Mouse (Mus musculus): Measurements from ENCODE around the gene Srrd. TPM values are rescaled to one million over a fixed set of nuclear protein-coding genes. Genes with fewer than 3 reads are reported as not detected.

Srrd gene
- polyA plus RNA-seq, 1 experiment from 2014 or later, result 24.5 TPM

DNA sequence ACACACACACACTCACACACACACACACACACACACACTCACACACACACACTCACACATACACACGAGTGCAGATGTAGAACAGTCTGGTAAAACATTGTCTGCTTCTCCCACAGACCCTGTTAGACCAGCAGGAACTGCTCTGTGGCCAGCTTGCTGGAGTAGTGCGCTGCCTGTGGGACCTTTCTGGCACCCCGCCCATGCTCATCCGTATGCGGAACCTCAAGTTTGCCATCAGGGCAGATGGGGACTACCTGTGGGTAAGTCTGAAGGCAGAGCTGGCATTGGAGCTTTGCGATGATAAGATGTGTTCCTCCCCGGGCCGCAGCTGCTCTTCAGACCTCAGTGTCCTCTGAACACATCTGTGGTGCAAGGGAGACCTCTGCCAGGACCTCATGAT is 6.3 kb upstream of the Srrd start:
- no peak for ATAC-seq (replicated peaks; ENCODE audit: insufficient number of reproducible peaks, low FRiP score, low TSS enrichment)
- no peak overlapping the region for H3K4me2 ChIP-seq
- H3K9me3 ChIP-seq (replicated peaks; ENCODE audit: control insufficient read depth, low read length), result no peaks in the 10 kb centered on the region
- H3K36me3 ChIP-seq (ENCODE audit: control insufficient read depth, insufficient read depth, low read length), result peaks cover 9% of the 10 kb centered on the region; the same call in 1 of the 2 replicates
- no peak overlapping the region for H3K27ac ChIP-seq (ENCODE audit: low read depth, low read length)
- 90% methylated on average over 8 of the region's 8 CpGs for WGBS (ENCODE audit: insufficient replicate concordance)
- no peaks in the 10 kb centered on the region for H3K4me1 ChIP-seq (ENCODE audit: control insufficient read depth, insufficient read depth, low read length)
- no peak overlapping the region for H3K9ac ChIP-seq (ENCODE audit: low read depth, low read length)
- no peak overlapping the region for H3K4me3 ChIP-seq (ENCODE audit: low read depth, low read length)
- H3K27me3 ChIP-seq (ENCODE audit: control insufficient read depth, insufficient read depth, low read length), result no peaks in the 10 kb centered on the region; the same call in 1 of the 2 replicates

DNA sequence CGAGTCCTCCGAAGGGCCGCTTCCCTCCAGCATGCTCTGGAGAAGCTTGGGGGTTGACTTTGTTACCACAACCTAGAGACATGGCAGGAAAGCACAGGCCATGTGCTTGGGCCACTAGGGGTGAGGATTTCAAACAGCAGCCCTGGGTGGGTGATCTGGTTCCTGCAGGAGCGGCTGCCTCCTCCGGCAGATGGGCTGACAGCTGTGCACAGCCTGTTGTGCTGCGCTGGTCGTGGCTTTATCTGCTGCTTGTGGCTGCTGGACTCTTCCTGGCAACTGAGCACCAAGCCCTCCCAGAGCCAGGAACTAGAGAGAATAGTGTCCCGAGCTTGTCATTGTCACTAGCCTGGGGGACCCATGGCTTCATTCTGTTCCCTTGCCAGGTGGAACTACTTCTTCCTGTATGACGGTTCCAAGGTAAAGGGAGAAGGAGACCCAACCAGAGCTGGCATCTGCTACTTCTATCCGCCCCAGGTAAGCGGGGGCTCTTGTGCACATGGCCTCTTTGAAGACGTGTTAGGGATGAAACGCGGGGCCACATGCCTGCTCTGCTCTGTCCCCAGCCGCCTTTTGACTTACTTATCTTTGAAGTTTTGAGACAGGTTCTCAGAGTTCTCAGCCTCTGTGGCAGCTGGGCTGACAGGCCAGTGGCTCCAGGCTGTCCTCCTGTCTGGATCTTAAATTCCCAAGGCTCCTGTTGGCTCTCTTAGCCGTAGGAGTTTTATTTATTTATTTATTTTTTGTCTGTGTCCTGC is 3.5 kb upstream of the Srrd start:
- 78% methylated on average over 16 of the region's 16 CpGs for WGBS (ENCODE audit: insufficient replicate concordance)
- no peak for ATAC-seq (replicated peaks; ENCODE audit: insufficient number of reproducible peaks, low FRiP score, low TSS enrichment)
- H3K9ac ChIP-seq (ENCODE audit: low read depth, low read length), result no peak overlapping the region

DNA sequence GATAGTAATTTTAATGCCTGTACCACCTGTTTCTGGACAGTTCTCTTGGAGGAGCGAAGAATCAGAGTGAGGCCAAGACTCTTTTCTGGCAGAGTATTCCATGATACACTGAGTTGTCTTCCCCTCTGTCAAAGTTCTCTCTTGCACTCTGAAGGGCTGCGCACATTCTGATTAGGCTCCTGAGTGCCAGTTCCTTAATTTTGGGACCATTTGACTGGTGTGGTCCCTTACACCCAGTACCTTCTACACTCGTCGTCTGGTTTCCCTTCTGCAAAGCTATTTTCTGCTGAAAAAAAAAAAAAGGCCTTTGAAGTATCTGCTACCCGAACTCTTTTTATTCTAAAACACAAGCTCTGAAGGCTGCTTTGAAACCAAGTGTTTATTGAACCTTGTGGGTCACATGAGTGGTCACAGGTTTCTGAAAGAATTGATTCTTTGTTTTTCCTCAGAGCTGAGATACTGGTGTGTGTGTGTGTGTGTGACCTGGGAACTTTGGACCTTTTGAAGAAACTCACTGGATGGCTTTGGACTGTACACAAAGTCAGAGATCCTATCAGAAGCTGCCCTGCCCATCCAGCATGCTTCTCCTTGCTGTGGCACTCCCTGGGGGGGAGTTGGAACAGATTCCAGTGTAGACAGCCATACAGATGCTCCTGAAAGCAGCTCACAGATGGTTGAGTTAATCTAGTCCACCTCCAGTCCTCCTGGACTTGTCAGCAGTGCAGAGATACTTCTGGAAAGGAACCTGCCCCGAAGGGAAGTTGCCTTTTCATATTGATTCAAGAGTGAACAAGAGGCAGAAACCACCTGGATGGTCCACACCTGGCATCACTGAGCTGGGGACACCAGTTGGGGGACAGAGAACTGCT is 1.5 kb upstream of the Srrd start:
- ATAC-seq (replicated peaks; ENCODE audit: insufficient number of reproducible peaks, low FRiP score, low TSS enrichment), result no peak
- Histone ChIP-seq H3K9ac (ENCODE audit: low read depth, low read length) (no peak overlapping the region), H3K27me3 (ENCODE audit: control insufficient read depth, insufficient read depth, low read length) (no peaks in the 10 kb centered on the region), H3K4me2 (no peak overlapping the region), H3K36me3 (ENCODE audit: control insufficient read depth, insufficient read depth, low read length) (peaks cover under 1% of the 10 kb centered on the region; the same call in 1 of the 2 replicates), H3K4me3 (ENCODE audit: low read depth, low read length) (no peak overlapping the region), H3K9me3 (replicated peaks; ENCODE audit: control insufficient read depth, low read length) (no peaks in the 10 kb centered on the region), H3K27ac (ENCODE audit: low read depth, low read length) (no peak overlapping the region), H3K4me1 (ENCODE audit: control insufficient read depth, insufficient read depth, low read length) (peaks cover 5% of the 10 kb centered on the region)
- 77% methylated on average over 6 of the region's 6 CpGs for WGBS (ENCODE audit: insufficient replicate concordance)

More for the DNA sequence above, 3.5 kb upstream of the Srrd start:
- no peaks in the 10 kb centered on the region for H3K9me3 ChIP-seq (replicated peaks; ENCODE audit: control insufficient read depth, low read length)
- no peaks in the 10 kb centered on the region for H3K27me3 ChIP-seq (ENCODE audit: control insufficient read depth, insufficient read depth, low read length)
- peaks cover 5% of the 10 kb centered on the region for H3K4me1 ChIP-seq (ENCODE audit: control insufficient read depth, insufficient read depth, low read length)
- H3K36me3 ChIP-seq (ENCODE audit: control insufficient read depth, insufficient read depth, low read length), result peaks cover 6% of the 10 kb centered on the region; the same call in 1 of the 2 replicates
- H3K27ac ChIP-seq (ENCODE audit: low read depth, low read length), result no peak overlapping the region
- H3K4me3 ChIP-seq (ENCODE audit: low read depth, low read length), result no peak overlapping the region
- H3K4me2 ChIP-seq, result no peak overlapping the region

DNA sequence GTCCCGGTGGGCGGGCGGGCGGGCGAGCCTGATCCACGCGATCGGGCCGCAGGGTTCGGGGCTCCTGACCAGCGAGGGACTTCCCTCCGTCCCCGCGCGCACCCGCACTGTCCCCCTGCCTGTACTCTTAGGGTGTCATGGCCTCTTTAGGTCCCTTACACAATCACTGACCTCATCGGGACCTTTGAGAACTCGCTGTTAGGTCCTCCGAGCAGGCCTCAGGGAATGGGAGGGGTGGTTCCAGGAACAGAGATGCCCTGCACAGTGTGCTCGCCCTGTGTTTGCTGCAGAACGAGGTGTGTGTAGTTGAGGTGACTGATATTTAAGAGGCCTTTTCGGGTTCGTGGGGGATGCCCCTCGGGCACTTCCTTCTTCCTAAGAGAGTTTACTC is 360 bp upstream of the Srrd start:
- WGBS (ENCODE audit: insufficient replicate concordance), result under 1% methylated on average over 24 of the region's 24 CpGs
- H3K4me3 ChIP-seq (ENCODE audit: low read depth, low read length), result peak overlapping the region; percentile 95
- no peak overlapping the region for H3K27ac ChIP-seq (ENCODE audit: low read depth, low read length)
- peak overlapping the region; percentile 87 for H3K4me2 ChIP-seq
- ATAC-seq (replicated peaks; ENCODE audit: insufficient number of reproducible peaks, low FRiP score, low TSS enrichment), result peak; percentile 72
- no peaks in the 10 kb centered on the region for H3K27me3 ChIP-seq (ENCODE audit: control insufficient read depth, insufficient read depth, low read length)
- peaks cover 4% of the 10 kb centered on the region for H3K36me3 ChIP-seq (ENCODE audit: control insufficient read depth, insufficient read depth, low read length)
- no peaks in the 10 kb centered on the region for H3K9me3 ChIP-seq (replicated peaks; ENCODE audit: control insufficient read depth, low read length)
- peak overlapping the region; percentile 88 for H3K9ac ChIP-seq (ENCODE audit: low read depth, low read length)
- peaks cover 5% of the 10 kb centered on the region for H3K4me1 ChIP-seq (ENCODE audit: control insufficient read depth, insufficient read depth, low read length)

DNA sequence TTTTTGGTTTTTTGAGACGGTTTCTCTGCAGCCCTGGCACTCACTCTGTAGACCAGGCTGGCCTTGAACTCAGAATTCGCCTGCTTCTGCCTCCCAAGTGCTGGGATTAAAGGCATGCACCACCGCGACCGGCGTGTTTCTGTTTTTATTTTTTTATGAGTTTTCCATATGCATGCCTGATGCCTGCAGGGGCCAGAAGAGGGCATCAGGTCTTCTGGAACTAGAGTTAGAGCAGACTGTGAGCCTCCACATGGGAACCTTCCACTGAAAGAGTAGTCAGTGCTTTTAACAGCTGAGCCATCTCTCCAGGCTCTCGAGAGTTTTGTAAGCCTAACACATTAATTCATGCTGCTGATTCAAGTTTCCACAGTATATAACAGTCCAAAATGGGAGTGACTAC is 3.6 kb downstream of the Srrd start:
- Histone ChIP-seq H3K27me3 (ENCODE audit: control insufficient read depth, insufficient read depth, low read length) (no peaks in the 10 kb centered on the region), H3K9ac (ENCODE audit: low read depth, low read length) (no peak overlapping the region), H3K4me2 (no peak overlapping the region), H3K4me3 (ENCODE audit: low read depth, low read length) (no peak overlapping the region), H3K9me3 (replicated peaks; ENCODE audit: control insufficient read depth, low read length) (no peaks in the 10 kb centered on the region), H3K36me3 (ENCODE audit: control insufficient read depth, insufficient read depth, low read length) (peaks cover 25% of the 10 kb centered on the region), H3K27ac (ENCODE audit: low read depth, low read length) (no peak overlapping the region), H3K4me1 (ENCODE audit: control insufficient read depth, insufficient read depth, low read length) (peaks cover 5% of the 10 kb centered on the region)
- no peak for ATAC-seq (replicated peaks; ENCODE audit: insufficient number of reproducible peaks, low FRiP score, low TSS enrichment)
- 72% methylated on average over 7 of the region's 7 CpGs for WGBS (ENCODE audit: insufficient replicate concordance)

DNA sequence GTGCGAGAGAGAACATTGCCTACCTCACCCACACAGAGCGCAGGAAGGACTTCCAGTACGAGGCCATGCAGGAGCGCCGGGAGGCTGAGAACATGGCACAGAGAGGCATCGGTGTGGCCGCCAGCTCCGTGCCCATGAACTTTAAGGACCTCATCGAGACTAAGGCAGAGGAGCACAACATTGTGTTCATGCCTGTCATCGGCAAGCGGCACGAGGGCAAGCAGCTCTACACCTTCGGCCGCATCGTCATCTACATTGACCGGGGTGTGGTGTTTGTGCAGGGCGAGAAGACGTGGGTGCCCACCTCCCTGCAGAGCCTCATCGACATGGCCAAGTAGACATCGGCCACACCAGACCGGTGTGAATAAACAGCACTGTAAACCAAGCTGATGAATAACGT is 5.8 kb downstream of the Srrd start:
- Histone ChIP-seq H3K4me1 (ENCODE audit: control insufficient read depth, insufficient read depth, low read length) (no peaks in the 10 kb centered on the region), H3K36me3 (ENCODE audit: control insufficient read depth, insufficient read depth, low read length) (peaks cover 34% of the 10 kb centered on the region), H3K9me3 (replicated peaks; ENCODE audit: control insufficient read depth, low read length) (no peaks in the 10 kb centered on the region), H3K27me3 (ENCODE audit: control insufficient read depth, insufficient read depth, low read length) (no peaks in the 10 kb centered on the region), H3K4me2 (no peak overlapping the region), H3K27ac (ENCODE audit: low read depth, low read length) (no peak overlapping the region), H3K4me3 (ENCODE audit: low read depth, low read length) (no peak overlapping the region), H3K9ac (ENCODE audit: low read depth, low read length) (no peak overlapping the region)
- 93% methylated on average over 22 of the region's 22 CpGs for WGBS (ENCODE audit: insufficient replicate concordance)
- ATAC-seq (replicated peaks; ENCODE audit: insufficient number of reproducible peaks, low FRiP score, low TSS enrichment), result no peak

DNA sequence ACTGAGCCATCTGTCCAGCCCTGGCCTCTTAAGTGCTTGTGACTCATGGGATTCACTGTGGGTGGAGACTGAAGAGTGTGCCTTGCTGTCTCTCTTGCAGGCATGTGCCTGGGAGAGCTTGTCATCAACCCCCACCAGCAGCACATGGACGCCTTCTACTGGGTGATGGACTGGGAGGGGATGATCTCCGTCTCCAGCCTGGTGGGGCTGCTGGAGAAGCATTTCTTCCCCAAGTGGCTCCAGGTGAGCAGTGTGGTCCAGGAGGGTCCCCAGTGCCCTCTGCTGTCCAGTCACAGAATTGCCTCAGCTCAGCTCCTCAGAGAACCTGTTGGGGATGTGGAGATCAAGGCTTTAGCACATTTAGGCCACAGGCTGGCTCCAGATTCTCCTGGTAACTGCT is 7.4 kb downstream of the Srrd start:
- Histone ChIP-seq H3K27me3 (ENCODE audit: control insufficient read depth, insufficient read depth, low read length) (no peaks in the 10 kb centered on the region), H3K36me3 (ENCODE audit: control insufficient read depth, insufficient read depth, low read length) (peaks cover 44% of the 10 kb centered on the region), H3K9me3 (replicated peaks; ENCODE audit: control insufficient read depth, low read length) (no peaks in the 10 kb centered on the region), H3K27ac (ENCODE audit: low read depth, low read length) (no peak overlapping the region), H3K9ac (ENCODE audit: low read depth, low read length) (no peak overlapping the region), H3K4me1 (ENCODE audit: control insufficient read depth, insufficient read depth, low read length) (no peaks in the 10 kb centered on the region), H3K4me3 (ENCODE audit: low read depth, low read length) (no peak overlapping the region), H3K4me2 (no peak overlapping the region)
- no peak for ATAC-seq (replicated peaks; ENCODE audit: insufficient number of reproducible peaks, low FRiP score, low TSS enrichment)
- WGBS (ENCODE audit: insufficient replicate concordance), result 11% methylated on average over 2 of the region's 2 CpGs

DNA sequence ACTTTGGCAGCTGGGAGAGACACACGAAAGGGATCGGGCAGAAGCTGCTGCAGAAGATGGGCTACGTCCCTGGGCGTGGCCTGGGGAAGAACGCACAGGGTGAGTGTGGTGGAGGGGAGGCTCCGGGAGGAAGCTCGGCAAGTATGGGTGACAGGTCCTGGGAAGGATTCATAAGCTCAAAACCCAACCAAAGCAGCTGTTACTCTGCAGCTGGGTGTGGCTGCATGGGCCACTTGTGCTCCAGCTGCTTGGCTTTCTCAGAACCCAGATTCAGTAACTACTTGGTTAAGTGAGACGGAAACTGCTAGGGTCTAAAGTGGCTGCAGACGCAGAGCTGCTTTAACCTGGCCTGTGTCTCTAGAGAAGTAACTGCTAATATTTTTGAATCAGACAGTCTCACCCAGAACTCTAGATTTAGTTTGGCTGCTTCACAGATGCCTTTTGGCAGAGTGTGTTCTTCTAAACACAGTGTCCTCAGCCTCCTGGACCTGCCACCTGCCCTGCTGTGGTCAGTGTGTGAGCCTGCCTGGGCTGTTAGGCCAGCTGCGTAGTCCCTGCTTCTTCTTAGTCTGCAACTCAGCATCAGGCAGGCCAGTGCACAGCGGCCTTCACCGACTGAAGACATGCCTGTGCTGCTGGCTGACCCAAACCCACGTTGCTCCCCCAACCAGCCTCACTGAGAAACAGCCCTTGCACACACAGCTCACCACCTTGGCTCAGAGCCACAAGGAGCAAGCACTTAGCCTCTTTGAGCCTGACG is 12.9 kb downstream of the Srrd start:
- no peak for ATAC-seq (replicated peaks; ENCODE audit: insufficient number of reproducible peaks, low FRiP score, low TSS enrichment)
- no peak overlapping the region for H3K9ac ChIP-seq (ENCODE audit: low read depth, low read length)
- peaks cover 2% of the 10 kb centered on the region; the same call in 1 of the 2 replicates for H3K4me1 ChIP-seq (ENCODE audit: control insufficient read depth, insufficient read depth, low read length)
- H3K27ac ChIP-seq (ENCODE audit: low read depth, low read length), result no peak overlapping the region
- H3K4me2 ChIP-seq, result no peak overlapping the region
- H3K36me3 ChIP-seq (ENCODE audit: control insufficient read depth, insufficient read depth, low read length), result peaks cover 41% of the 10 kb centered on the region
- H3K9me3 ChIP-seq (replicated peaks; ENCODE audit: control insufficient read depth, low read length), result no peaks in the 10 kb centered on the region
- H3K27me3 ChIP-seq (ENCODE audit: control insufficient read depth, insufficient read depth, low read length), result no peaks in the 10 kb centered on the region
- H3K4me3 ChIP-seq (ENCODE audit: low read depth, low read length), result no peak overlapping the region
- WGBS (ENCODE audit: insufficient replicate concordance), result 89% methylated on average over 14 of the region's 14 CpGs
